Mouse (Mus musculus): ENCODE data around the gene Mup8. TPM values are rescaled to one million over a fixed set of nuclear protein-coding genes. Genes with fewer than 3 reads are reported as not detected.
"Not testable (repeated sequence)": the region's sequence is repeated elsewhere in the genome, so short reads cannot be mapped to it uniquely, and the experiment has no call there.

Gene Mup8
- total RNA-seq (2021) = not detected
- long read RNA-seq, experiment 1 = 0 reads
- long read RNA-seq, experiment 2 = 0 reads

GRCm38 (mm10) chr4:60222499-60222898 lies at the start of gene Mup8:
Mup8 (minus strand) TSS chr4:60222599.
- DNase-seq; intact Hi-C loops (cut with DNase I): not testable (repeated sequence)

GRCm38 (mm10) chr4:60265977-60266770 lies 43.8 kb upstream of the Mup8 start:
- intact Hi-C loops (cut with DNase I); DNase-seq: not testable (repeated sequence)

- intact Hi-C loops (cut with DNase I); DNase-seq: not testable (repeated sequence)
Observed at GRCm38 (mm10) chr4:60262706-60263105, 40.3 kb upstream of the Mup8 start.

Other genes starting within 250 kb of the Mup8 start
- 1 to 10 TPM in 1 of 2 experiments, not detected in 1; 1.1 TPM for gene Mup7, start 152.1 kb downstream of the Mup8 start, total RNA-seq (2021)
- gene Mup2, start 68.3 kb downstream of the Mup8 start, total RNA-seq (2021) = not detected
- gene Mup9, start 199.4 kb upstream of the Mup8 start, total RNA-seq (2021) = under 1 TPM; 0.62 to 0.64 TPM

All from gastrocnemius, postnatal 36 days (tissue).